8 mouse cellular contexts compared by ENCODE assay signal in the genomic region with DNA sequence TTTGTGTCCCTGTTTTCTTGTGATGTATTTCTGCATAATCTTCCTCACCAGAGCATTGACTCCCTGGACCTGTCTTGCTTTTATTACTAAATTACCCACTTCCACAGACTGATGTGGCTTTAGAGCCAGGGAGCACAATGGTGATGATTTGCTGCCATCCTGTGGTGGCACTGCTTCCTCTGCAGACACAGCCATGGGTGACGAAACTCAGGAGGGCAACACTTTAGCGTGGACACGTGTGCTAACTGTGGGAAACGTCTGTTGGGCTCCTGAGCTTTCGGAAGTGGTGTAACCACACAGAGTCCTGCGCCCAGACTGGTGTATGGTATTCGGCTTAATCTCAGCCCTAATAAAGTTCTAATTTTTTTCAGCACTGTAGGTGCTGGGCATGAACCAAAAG.
A peak's percentile ranks its signal among the peaks of the same experiment; 100 is the strongest.
DNase-seq lines count a peak whose midpoint lies in the region; ATAC-seq and TF ChIP-seq lines count a peak whose summit lies in the region.

No protein-coding gene starts in this region.

- H3K27ac ChIP-seq in forebrain, postnatal 0 days (ENCODE audit: low read depth, low read length): no peak overlapping the region
- H3K27ac ChIP-seq in forebrain, embryonic 10.5 days: no peak overlapping the region
- H3K27ac ChIP-seq in testis, adult 2 months (ENCODE audit: control insufficient read depth, insufficient read depth, low read depth, low read length): no peak overlapping the region
- no peak overlapping the region for H3K27ac ChIP-seq in limb, embryonic 10.5 days

- H3K4me1 ChIP-seq in forebrain, postnatal 0 days (ENCODE audit: insufficient read depth): peaks cover 8% of the 10 kb centered on the region; the same call in 1 of the 2 replicates
- peaks cover 28% of the 10 kb centered on the region for H3K4me1 ChIP-seq in forebrain, embryonic 10.5 days
- H3K4me1 ChIP-seq in testis, adult 2 months (ENCODE audit: control insufficient read depth, insufficient read depth, low read length): peaks cover 13% of the 10 kb centered on the region
- H3K4me1 ChIP-seq in limb, embryonic 10.5 days: peaks cover 14% of the 10 kb centered on the region; the same call in 1 of the 2 replicates

- no peaks in the 10 kb centered on the region for H3K27me3 ChIP-seq in forebrain, postnatal 0 days (ENCODE audit: insufficient read depth, low read length)
- peaks cover 32% of the 10 kb centered on the region for H3K27me3 ChIP-seq in forebrain, embryonic 10.5 days (ENCODE audit: poor library complexity, severe bottlenecking)
- peaks cover 3% of the 10 kb centered on the region; the same call in 1 of the 2 replicates for H3K27me3 ChIP-seq in testis, adult 2 months (ENCODE audit: control insufficient read depth, insufficient read depth, low read length)
- H3K27me3 ChIP-seq in limb, embryonic 10.5 days (ENCODE audit: low read depth, poor library complexity, severe bottlenecking): peaks cover 23% of the 10 kb centered on the region

- peak; percentile 78 for DNase-seq in forebrain, postnatal 0 days
- DNase-seq in forebrain, embryonic 10.5 days (ENCODE audit: extremely low spot score, low spot score): no peak
- DNase-seq in testis, postnatal 14 days (ENCODE audit: low spot score): no peak
- DNase-seq in limb, embryonic 10.5 days (ENCODE audit: low spot score): peak; percentile 47
- no peak for DNase-seq in ovary, postnatal 10 days (ENCODE audit: low spot score)

- 49% methylated on average over 7 of the region's 7 CpGs for WGBS in forebrain, postnatal 0 days
- 58% methylated on average over 7 of the region's 7 CpGs for WGBS in forebrain, embryonic 10.5 days
- 57% methylated on average over 7 of the region's 7 CpGs for WGBS in limb, embryonic 10.5 days

- H3K36me3 ChIP-seq in forebrain, postnatal 0 days (ENCODE audit: insufficient read depth): no peaks in the 10 kb centered on the region
- H3K36me3 ChIP-seq in forebrain, embryonic 10.5 days (replicated peaks): no peaks in the 10 kb centered on the region
- no peaks in the 10 kb centered on the region for H3K36me3 ChIP-seq in testis, adult 2 months (ENCODE audit: control insufficient read depth, insufficient read depth, low read length)
- no peaks in the 10 kb centered on the region for H3K36me3 ChIP-seq in limb, embryonic 10.5 days

- H3K9ac ChIP-seq in forebrain, postnatal 0 days: no peak overlapping the region

- TF ChIP-seq CTCF in forebrain, postnatal 0 days (IDR thresholded peaks at IDR 0.05; ENCODE audit: low read depth): peak; percentile 92
- TF ChIP-seq CTCF in testis, adult 2 months (IDR thresholded peaks at IDR 0.05; ENCODE audit: control insufficient read depth, insufficient read depth, insufficient replicate concordance, low read depth, low read length): peak; percentile 63; the same call in 1 of the 2 replicates

- H3K4me3 ChIP-seq in forebrain, postnatal 0 days (ENCODE audit: low read depth, low read length): no peak overlapping the region
- no peak overlapping the region for H3K4me3 ChIP-seq in forebrain, embryonic 10.5 days
- no peak overlapping the region for H3K4me3 ChIP-seq in testis, adult 2 months (ENCODE audit: control insufficient read depth, low read depth, low read length)
- no peak overlapping the region for H3K4me3 ChIP-seq in limb, embryonic 10.5 days

- peak; percentile 42 for ATAC-seq in forebrain, postnatal 0 days
- ATAC-seq in granulocyte monocyte progenitor cell, adult 5-6 weeks (replicated peaks; ENCODE audit: poor library complexity, severe bottlenecking): peak; percentile 87
- ATAC-seq in neutrophil, adult 5-6 weeks (ENCODE audit: extremely low read depth, insufficient number of reproducible peaks, low FRiP score, poor library complexity, severe bottlenecking): peak; percentile 70; the same call in 1 of the 2 replicates

- H3K9me3 ChIP-seq in forebrain, postnatal 0 days (ENCODE audit: low read length): no peaks in the 10 kb centered on the region
- H3K9me3 ChIP-seq in forebrain, embryonic 10.5 days: no peaks in the 10 kb centered on the region
- H3K9me3 ChIP-seq in limb, embryonic 10.5 days (replicated peaks): no peaks in the 10 kb centered on the region

- H3K4me2 ChIP-seq in forebrain, postnatal 0 days (ENCODE audit: low read depth): no peak overlapping the region

- no peak for TF ChIP-seq POLR2A in testis, adult 2 months (IDR thresholded peaks at IDR 0.05; ENCODE audit: control insufficient read depth, low read depth, low read length)

Comparison
In these comparisons a context has a peak if more than half of its experiments do, and no peak if none do; other contexts are left out.
1. DNase-seq: peak in forebrain, postnatal 0 days (single experiment) and limb, embryonic 10.5 days (single experiment); none in forebrain, embryonic 10.5 days (single experiment), testis, postnatal 14 days (single experiment) and ovary, postnatal 10 days (single experiment).
2. Peak in every context shown above with its lines, with median percentiles within 50 percentile points of each other: ATAC-seq.